Mouse (Mus musculus): Measurements from ENCODE around the gene 1110065P20Rik. TPM values are rescaled to one million over a fixed set of nuclear protein-coding genes. Genes with fewer than 3 reads are reported as not detected.

1110065P20Rik gene
- polyA plus RNA-seq, 1 experiment from 2014 or later: 62.7 TPM

GRCm38 (mm10) chr4:124840998-124841397 is 10.0 kb downstream of the 1110065P20Rik start:
- Histone ChIP-seq H3K36me3 (ENCODE audit: insufficient read depth) (peaks cover 66% of the 10 kb centered on the region), H3K9me3 (ENCODE audit: low read depth, low read length) (no peaks in the 10 kb centered on the region), H3K27me3 (ENCODE audit: insufficient read depth, low read length) (no peaks in the 10 kb centered on the region), H3K9ac (no peak overlapping the region), H3K4me2 (no peak overlapping the region), H3K4me1 (ENCODE audit: insufficient read depth) (no peaks in the 10 kb centered on the region), H3K4me3 (ENCODE audit: low read depth, low read length) (no peak overlapping the region), H3K27ac (ENCODE audit: low read depth) (no peak overlapping the region)
- TF ChIP-seq CTCF (IDR thresholded peaks at IDR 0.05; ENCODE audit: low read depth): peak; percentile 34
- WGBS: 94% methylated on average over 1 of the region's 1 CpGs
- ATAC-seq (ENCODE audit: insufficient read depth): no peak
- peak; percentile 9 for DNase-seq

- ATAC-seq (ENCODE audit: insufficient read depth): no peak
- no peaks in the 10 kb centered on the region for H3K27me3 ChIP-seq (ENCODE audit: insufficient read depth, low read length)
- H3K4me3 ChIP-seq (ENCODE audit: low read depth, low read length): no peak overlapping the region
- no peak overlapping the region for H3K9ac ChIP-seq
- peaks cover 51% of the 10 kb centered on the region for H3K36me3 ChIP-seq (ENCODE audit: insufficient read depth)
- no peak overlapping the region for H3K4me2 ChIP-seq
- no peak overlapping the region for H3K27ac ChIP-seq (ENCODE audit: low read depth)
- H3K4me1 ChIP-seq (ENCODE audit: insufficient read depth): no peaks in the 10 kb centered on the region
- 84% methylated on average over 14 of the region's 14 CpGs for WGBS
- DNase-seq: no peak
- no peak for TF ChIP-seq CTCF (IDR thresholded peaks at IDR 0.05; ENCODE audit: low read depth)
- no peaks in the 10 kb centered on the region for H3K9me3 ChIP-seq (ENCODE audit: low read depth, low read length)
Observed at GRCm38 (mm10) chr4:124838035-124838700, 12.8 kb downstream of the 1110065P20Rik start.

- no peak for DNase-seq
- WGBS: 92% methylated on average over 10 of the region's 10 CpGs
- Histone ChIP-seq H3K9ac (no peak overlapping the region), H3K9me3 (ENCODE audit: low read depth, low read length) (no peaks in the 10 kb centered on the region), H3K4me2 (no peak overlapping the region), H3K4me3 (ENCODE audit: low read depth, low read length) (no peak overlapping the region), H3K36me3 (ENCODE audit: insufficient read depth) (peaks cover 45% of the 10 kb centered on the region; the same call in 1 of the 2 replicates), H3K27me3 (ENCODE audit: insufficient read depth, low read length) (no peaks in the 10 kb centered on the region), H3K4me1 (ENCODE audit: insufficient read depth) (no peaks in the 10 kb centered on the region), H3K27ac (ENCODE audit: low read depth) (no peak overlapping the region)
- no peak for TF ChIP-seq CTCF (IDR thresholded peaks at IDR 0.05; ENCODE audit: low read depth)
- no peak for ATAC-seq (ENCODE audit: insufficient read depth)
Observed at GRCm38 (mm10) chr4:124832796-124833195, 18.2 kb downstream of the 1110065P20Rik start.

- ATAC-seq (ENCODE audit: insufficient read depth): no peak
- Histone ChIP-seq H3K27me3 (ENCODE audit: insufficient read depth, low read length) (no peaks in the 10 kb centered on the region), H3K4me3 (ENCODE audit: low read depth, low read length) (no peak overlapping the region), H3K4me1 (ENCODE audit: insufficient read depth) (no peaks in the 10 kb centered on the region), H3K9ac (no peak overlapping the region), H3K36me3 (ENCODE audit: insufficient read depth) (peaks cover 66% of the 10 kb centered on the region), H3K4me2 (no peak overlapping the region), H3K9me3 (ENCODE audit: low read depth, low read length) (no peaks in the 10 kb centered on the region), H3K27ac (ENCODE audit: low read depth) (no peak overlapping the region)
- no peak for DNase-seq
- no peak for TF ChIP-seq CTCF (IDR thresholded peaks at IDR 0.05; ENCODE audit: low read depth)
- WGBS: 70% methylated on average over 5 of the region's 5 CpGs
Observed at GRCm38 (mm10) chr4:124829671-124830070, 21.3 kb downstream of the 1110065P20Rik start.

- Histone ChIP-seq H3K27me3 (ENCODE audit: insufficient read depth, low read length) (no peaks in the 10 kb centered on the region), H3K36me3 (ENCODE audit: insufficient read depth) (peaks cover 69% of the 10 kb centered on the region), H3K27ac (ENCODE audit: low read depth) (no peak overlapping the region), H3K9me3 (ENCODE audit: low read depth, low read length) (no peaks in the 10 kb centered on the region), H3K9ac (no peak overlapping the region), H3K4me2 (no peak overlapping the region), H3K4me3 (ENCODE audit: low read depth, low read length) (no peak overlapping the region), H3K4me1 (ENCODE audit: insufficient read depth) (no peaks in the 10 kb centered on the region)
- 93% methylated on average over 21 of the region's 21 CpGs for WGBS
- no peak for ATAC-seq (ENCODE audit: insufficient read depth)
- no peak for TF ChIP-seq CTCF (IDR thresholded peaks at IDR 0.05; ENCODE audit: low read depth)
- no peak for DNase-seq
Observed at GRCm38 (mm10) chr4:124825371-124825965, 25.5 kb downstream of the 1110065P20Rik start.

- no peak overlapping the region for H3K4me2 ChIP-seq
- H3K27me3 ChIP-seq (ENCODE audit: insufficient read depth, low read length): no peaks in the 10 kb centered on the region
- no peaks in the 10 kb centered on the region for H3K4me1 ChIP-seq (ENCODE audit: insufficient read depth)
- DNase-seq (no peak), ATAC-seq (ENCODE audit: insufficient read depth) (no peak)
- H3K9me3 ChIP-seq (ENCODE audit: low read depth, low read length): no peaks in the 10 kb centered on the region
- H3K4me3 ChIP-seq (ENCODE audit: low read depth, low read length): no peak overlapping the region
- peaks cover 70% of the 10 kb centered on the region for H3K36me3 ChIP-seq (ENCODE audit: insufficient read depth)
- 91% methylated on average over 6 of the region's 6 CpGs for WGBS
- no peak overlapping the region for H3K9ac ChIP-seq
- no peak for TF ChIP-seq CTCF (IDR thresholded peaks at IDR 0.05; ENCODE audit: low read depth)
- no peak overlapping the region for H3K27ac ChIP-seq (ENCODE audit: low read depth)
Observed at GRCm38 (mm10) chr4:124824967-124825366, 26.0 kb downstream of the 1110065P20Rik start.

GRCm38 (mm10) chr4:124818832-124819231 is 32.2 kb downstream of the 1110065P20Rik start:
- Histone ChIP-seq H3K27me3 (ENCODE audit: insufficient read depth, low read length) (no peaks in the 10 kb centered on the region), H3K4me3 (ENCODE audit: low read depth, low read length) (no peak overlapping the region), H3K9me3 (ENCODE audit: low read depth, low read length) (no peaks in the 10 kb centered on the region), H3K36me3 (ENCODE audit: insufficient read depth) (peaks cover 35% of the 10 kb centered on the region), H3K4me1 (ENCODE audit: insufficient read depth) (no peaks in the 10 kb centered on the region), H3K27ac (ENCODE audit: low read depth) (no peak overlapping the region), H3K9ac (no peak overlapping the region), H3K4me2 (no peak overlapping the region)
- DNase-seq (no peak), ATAC-seq (ENCODE audit: insufficient read depth) (no peak)
- no peak for TF ChIP-seq CTCF (IDR thresholded peaks at IDR 0.05; ENCODE audit: low read depth)
- 93% methylated on average over 4 of the region's 4 CpGs for WGBS
